ENCODE assay signal across 23 mouse cellular contexts in genomic region chr13:40857281-40857818, GRCm38 (mm10). TPM values are rescaled to one million over a fixed set of nuclear protein-coding genes. Genes with fewer than 3 reads are reported as not detected.
DNase-seq lines count a peak whose midpoint lies in the region; ATAC-seq and TF ChIP-seq lines count a peak whose summit lies in the region.
"Had no signal": no experiment of that assay in that cellular context is flagged by ENCODE, and none has a peak within 500 bp of the region (broad histone marks: within the 10 kb centered on the region; RNA-seq: fewer than 3 reads in every experiment).

No protein-coding gene starts in this region.

- H3K36me3 ChIP-seq in heart, embryonic 11.5 days (ENCODE audit: control insufficient read depth, insufficient read depth, low read length), result no peaks in the 10 kb centered on the region
- H3K36me3 ChIP-seq in lung, postnatal 0 days (ENCODE audit: insufficient read depth, low read length), result no peaks in the 10 kb centered on the region
- H3K36me3 ChIP-seq: embryonic facial prominence, embryonic 13.5 days; embryonic facial prominence, embryonic 15.5 days; forebrain, embryonic 10.5 days; forebrain, embryonic 12.5 days had no signal

- H3K4me1 ChIP-seq in heart, embryonic 11.5 days (ENCODE audit: control insufficient read depth, insufficient read depth, low read length), result peaks cover 4% of the 10 kb centered on the region; the same call in 1 of the 2 replicates
- H3K4me1 ChIP-seq in lung, postnatal 0 days (ENCODE audit: insufficient read depth, low read depth, low read length), result peaks cover 3% of the 10 kb centered on the region; the same call in 1 of the 2 replicates

- H3K9me3 ChIP-seq in heart, embryonic 11.5 days (replicated peaks; ENCODE audit: control insufficient read depth, low read length), result no peaks in the 10 kb centered on the region
- no peaks in the 10 kb centered on the region for H3K9me3 ChIP-seq in lung, postnatal 0 days (ENCODE audit: low read length)
- H3K9me3 ChIP-seq: embryonic facial prominence, embryonic 13.5 days; embryonic facial prominence, embryonic 15.5 days; forebrain, embryonic 10.5 days; forebrain, embryonic 12.5 days had no signal

- H3K9ac ChIP-seq in heart, embryonic 11.5 days (ENCODE audit: low read depth, low read length), result no peak overlapping the region
- H3K9ac ChIP-seq in lung, postnatal 0 days (replicated peaks; ENCODE audit: low read depth), result no peak overlapping the region
- H3K9ac ChIP-seq: embryonic facial prominence, embryonic 13.5 days; embryonic facial prominence, embryonic 15.5 days; forebrain, embryonic 12.5 days had no signal

- TF ChIP-seq EP300 in lung, postnatal 0 days (IDR thresholded peaks at IDR 0.05), result peak; percentile 65

- no peak overlapping the region for H3K4me3 ChIP-seq in heart, embryonic 11.5 days (ENCODE audit: low read depth, low read length)
- no peak overlapping the region for H3K4me3 ChIP-seq in lung, postnatal 0 days (ENCODE audit: low read depth, low read length)
- H3K4me3 ChIP-seq: embryonic facial prominence, embryonic 13.5 days; embryonic facial prominence, embryonic 15.5 days; erythroblast, embryonic 14.5 days; forebrain, embryonic 10.5 days; forebrain, embryonic 12.5 days had no signal

- ATAC-seq in heart, embryonic 11.5 days (replicated peaks; ENCODE audit: insufficient number of reproducible peaks, low FRiP score, low TSS enrichment), result no peak
- ATAC-seq in lung, postnatal 0 days, result no peak
- ATAC-seq: forebrain, embryonic 14.5 days; forebrain, embryonic 16.5 days had no signal

- H3K27me3 ChIP-seq in heart, embryonic 11.5 days (ENCODE audit: control insufficient read depth, insufficient read depth, low read length), result no peaks in the 10 kb centered on the region
- H3K27me3 ChIP-seq in lung, postnatal 0 days (replicated peaks; ENCODE audit: insufficient read depth, low read length), result no peaks in the 10 kb centered on the region
- H3K27me3 ChIP-seq: embryonic facial prominence, embryonic 13.5 days; embryonic facial prominence, embryonic 15.5 days; forebrain, embryonic 12.5 days had no signal

- TF ChIP-seq CTCF in lung, postnatal 0 days (IDR thresholded peaks at IDR 0.05), result no peak

- H3K27ac ChIP-seq in heart, embryonic 11.5 days (ENCODE audit: low read depth, low read length), result no peak overlapping the region
- H3K27ac ChIP-seq in lung, postnatal 0 days (ENCODE audit: low read length), result no peak overlapping the region
- H3K27ac ChIP-seq: embryonic facial prominence, embryonic 13.5 days; embryonic facial prominence, embryonic 15.5 days; forebrain, embryonic 10.5 days; forebrain, embryonic 12.5 days had no signal

- H3K4me2 ChIP-seq in heart, embryonic 11.5 days, result no peak overlapping the region
- H3K4me2 ChIP-seq in lung, postnatal 0 days (replicated peaks; ENCODE audit: low read depth, low read length), result no peak overlapping the region
- H3K4me2 ChIP-seq: embryonic facial prominence, embryonic 13.5 days; embryonic facial prominence, embryonic 15.5 days; forebrain, embryonic 12.5 days had no signal

- 50% methylated on average over 13 of the region's 13 CpGs for WGBS in heart, embryonic 11.5 days (ENCODE audit: insufficient replicate concordance)
- 45% methylated on average over 13 of the region's 13 CpGs for WGBS in lung, postnatal 0 days

- DNase-seq in heart, adult 11 months, result peak; percentile 91
- no peak for DNase-seq in lung, postnatal 0 days (ENCODE audit: low spot score)
- DNase-seq in lung, postnatal 14 days, result no peak
- DNase-seq in 416B (ENCODE audit: low read depth), result peak; percentile 49
- no peak for DNase-seq in c-Kit-positive CD71-positive TER-119-positive erythroid progenitor cells, embryonic 14.5 days (ENCODE audit: low spot score)
- DNase-seq: adrenal gland, adult 2 months; adrenal gland, postnatal 10 days; adrenal gland, postnatal 25 days; cerebellum, adult 11 months; cerebellum, adult 18-20 months; cerebellum, adult 8-10 months; cerebellum, adult 9-11 months; cerebellum, postnatal 14 days; cerebellum, postnatal 36 days; embryo, embryonic 11 days had no signal

RNA-seq across cellular contexts. Expression of gene Gcnt2, which starts 2.2 kb away (rescaled TPM):
- 4.1 and 4.7 TPM in 2 replicates for polyA plus RNA-seq in heart, embryonic 11.5 days (2014; fragmentation: Nextera tagmentation; extraction: Ambion mirVana)
- 10.8 and 10.9 TPM in 2 replicates for polyA plus RNA-seq in lung, postnatal 0 days (2015; fragmentation: Nextera tagmentation; extraction: Ambion mirVana)
- polyA plus RNA-seq: erythroblast, embryonic 14.5 days had no signal

Comparison
In these comparisons a context has a peak if more than half of its experiments do, and no peak if none do; other contexts are left out.
1. DNase-seq: peak in heart, adult 11 months (single experiment) and 416B (single experiment); none in lung, postnatal 0 days (single experiment), lung, postnatal 14 days (single experiment) and c-Kit-positive CD71-positive TER-119-positive erythroid progenitor cells, embryonic 14.5 days (single experiment).